8 mouse cellular contexts compared by ENCODE assay signal in genomic region chr11:84524511-84525270, GRCm38 (mm10). TPM values are rescaled to one million over a fixed set of nuclear protein-coding genes. Genes with fewer than 3 reads are reported as not detected.
A peak's percentile ranks its signal among the peaks of the same experiment; 100 is the strongest.
DNase-seq lines count a peak whose midpoint lies in the region; ATAC-seq and TF ChIP-seq lines count a peak whose summit lies in the region.

No protein-coding gene starts in this region.

- peak; percentile 39; the same call in 1 of the 2 replicates for ATAC-seq in lung, embryonic 14.5 days (ENCODE audit: insufficient read depth)
- no peak for ATAC-seq in hindbrain, postnatal 0 days
- peak; percentile 63 for ATAC-seq in midbrain, embryonic 11.5 days (ENCODE audit: low FRiP score)
- ATAC-seq in frontal cortex, adult (ENCODE audit: low TSS enrichment), result no peak

- TF ChIP-seq POLR2A in lung, adult 2 months (IDR thresholded peaks at IDR 0.05; ENCODE audit: borderline replicate concordance, extremely low read depth, low read depth, low read length), result no peak

- peak overlapping the region; percentile 48 for H3K4me3 ChIP-seq in lung, embryonic 14.5 days (ENCODE audit: low read depth, low read length)
- H3K4me3 ChIP-seq in lung, adult 2 months (replicated peaks; ENCODE audit: extremely low read depth, low read depth, low read length), result no peak overlapping the region
- H3K4me3 ChIP-seq in hindbrain, postnatal 0 days (ENCODE audit: low read length), result peak overlapping the region; percentile 56
- H3K4me3 ChIP-seq in midbrain, embryonic 11.5 days (ENCODE audit: low read depth, low read length), result peak overlapping the region; percentile 40

- DNase-seq in lung, embryonic 14.5 days, result peak; percentile 55
- no peak for DNase-seq in lung, adult 2 months
- DNase-seq in cerebellum, postnatal 36 days, result peak; percentile 67 to 71
- DNase-seq in hindbrain, postnatal 0 days (ENCODE audit: low spot score), result peak; percentile 67
- peak; percentile 95 for DNase-seq in midbrain, embryonic 11.5 days (ENCODE audit: low spot score, missing footprints)
- no peak for DNase-seq in frontal cortex, adult 2 months (ENCODE audit: extremely low spot score in 1 of 2, low spot score in 1 of 2)
- DNase-seq in ovary, postnatal 14 days (ENCODE audit: low spot score), result no peak

- H3K9me3 ChIP-seq in lung, embryonic 14.5 days (ENCODE audit: low read depth, low read length), result no peaks in the 10 kb centered on the region
- H3K9me3 ChIP-seq in hindbrain, postnatal 0 days (ENCODE audit: low read length), result no peaks in the 10 kb centered on the region
- no peaks in the 10 kb centered on the region for H3K9me3 ChIP-seq in midbrain, embryonic 11.5 days (ENCODE audit: control insufficient read depth, low read length)

- H3K4me1 ChIP-seq in lung, embryonic 14.5 days (ENCODE audit: insufficient read depth), result peaks cover 2% of the 10 kb centered on the region; the same call in 1 of the 2 replicates
- peaks cover 5% of the 10 kb centered on the region for H3K4me1 ChIP-seq in lung, adult 2 months (ENCODE audit: control insufficient read depth, insufficient read depth, low read length)
- peaks cover 4% of the 10 kb centered on the region; the same call in 1 of the 2 replicates for H3K4me1 ChIP-seq in hindbrain, postnatal 0 days (ENCODE audit: insufficient read depth, low read length)
- peaks cover 17% of the 10 kb centered on the region for H3K4me1 ChIP-seq in midbrain, embryonic 11.5 days (ENCODE audit: control insufficient read depth, insufficient read depth, low read length)

- H3K9ac ChIP-seq in lung, embryonic 14.5 days, result no peak overlapping the region
- H3K9ac ChIP-seq in hindbrain, postnatal 0 days (replicated peaks; ENCODE audit: low read length), result peak overlapping the region; percentile 69
- peak overlapping the region; percentile 64 for H3K9ac ChIP-seq in midbrain, embryonic 11.5 days (ENCODE audit: low read length)

- TF ChIP-seq CTCF in lung, embryonic 14.5 days (IDR thresholded peaks at IDR 0.05; ENCODE audit: low read depth), result no peak
- TF ChIP-seq CTCF in lung, adult 2 months (IDR thresholded peaks at IDR 0.05; ENCODE audit: insufficient read depth, low read length), result no peak
- TF ChIP-seq CTCF in hindbrain, postnatal 0 days (IDR thresholded peaks at IDR 0.05; ENCODE audit: low read depth), result peak; percentile 39

- peak overlapping the region; percentile 86 for H3K4me2 ChIP-seq in lung, embryonic 14.5 days
- peak overlapping the region; percentile 68 for H3K4me2 ChIP-seq in hindbrain, postnatal 0 days (ENCODE audit: low read depth, low read length)
- peak overlapping the region; percentile 72 for H3K4me2 ChIP-seq in midbrain, embryonic 11.5 days

- peaks cover 100% of the 10 kb centered on the region for H3K27me3 ChIP-seq in lung, embryonic 14.5 days (ENCODE audit: insufficient read depth, low read length)
- H3K27me3 ChIP-seq in hindbrain, postnatal 0 days (ENCODE audit: insufficient read depth, low read length), result peaks cover 25% of the 10 kb centered on the region
- H3K27me3 ChIP-seq in midbrain, embryonic 11.5 days (ENCODE audit: control insufficient read depth, insufficient read depth, low read length), result peaks cover 95% of the 10 kb centered on the region

- H3K36me3 ChIP-seq in lung, embryonic 14.5 days (ENCODE audit: insufficient read depth), result no peaks in the 10 kb centered on the region
- no peaks in the 10 kb centered on the region for H3K36me3 ChIP-seq in hindbrain, postnatal 0 days (ENCODE audit: insufficient read depth, low read length)
- H3K36me3 ChIP-seq in midbrain, embryonic 11.5 days (ENCODE audit: control insufficient read depth, insufficient read depth, low read length), result no peaks in the 10 kb centered on the region

- no peak overlapping the region for H3K27ac ChIP-seq in lung, embryonic 14.5 days (ENCODE audit: low read depth)
- peak overlapping the region; percentile 77 for H3K27ac ChIP-seq in hindbrain, postnatal 0 days
- H3K27ac ChIP-seq in midbrain, embryonic 11.5 days (ENCODE audit: low read depth, low read length), result no peak overlapping the region; the same call in 1 of the 2 replicates

- WGBS in lung, embryonic 14.5 days, result under 1% methylated on average over 48 of the region's 48 CpGs
- 2% methylated on average over 47 of the region's 48 CpGs for WGBS in lung, adult 2 months
- WGBS in hindbrain, postnatal 0 days, result under 1% methylated on average over 48 of the region's 48 CpGs
- under 1% methylated on average over 48 of the region's 48 CpGs for WGBS in midbrain, embryonic 11.5 days

RNA-seq across cellular contexts. Expression of gene Lhx1, which starts 0.6 kb away (rescaled TPM):
- not detected in 2 replicates for polyA plus RNA-seq in lung, embryonic 14.5 days (2014; fragmentation: Nextera tagmentation; extraction: Ambion mirVana)
- not detected in 2 replicates for polyA plus RNA-seq in lung, adult 2 months (2012; rRNA removed)
- total RNA-seq in hindbrain, postnatal 0 days (2014; rRNA removed), result 49.7 and 52.0 TPM in 2 replicates
- polyA plus RNA-seq in hindbrain, postnatal 0 days (2015; fragmentation: Nextera tagmentation; extraction: Ambion mirVana), result 28.9 and 32.0 TPM in 2 replicates
- polyA plus RNA-seq in midbrain, embryonic 11.5 days (2014; fragmentation: Nextera tagmentation; extraction: Ambion mirVana), result 32.8 and 37.6 TPM in 2 replicates
- 0.36 and 0.40 TPM in 2 replicates for polyA plus RNA-seq in frontal cortex, adult 2 months (2012; rRNA removed)

RNA-seq across cellular contexts. Expression of gene Aatf, which starts 11.4 kb away (rescaled TPM):
- polyA plus RNA-seq in lung, embryonic 14.5 days (2014; fragmentation: Nextera tagmentation; extraction: Ambion mirVana), result 44.9 and 48.0 TPM in 2 replicates
- 2.9 and 4.4 TPM in 2 replicates for polyA plus RNA-seq in lung, adult 2 months (2012; rRNA removed)
- 17.2 and 36.0 TPM in 2 replicates for total RNA-seq in hindbrain, postnatal 0 days (2014; rRNA removed)
- polyA plus RNA-seq in hindbrain, postnatal 0 days (2015; fragmentation: Nextera tagmentation; extraction: Ambion mirVana), result 42.7 and 44.4 TPM in 2 replicates
- polyA plus RNA-seq in midbrain, embryonic 11.5 days (2014; fragmentation: Nextera tagmentation; extraction: Ambion mirVana), result 54.8 and 63.8 TPM in 2 replicates
- polyA plus RNA-seq in frontal cortex, adult 2 months (2012; rRNA removed), result 8.4 and 10.0 TPM in 2 replicates

Comparison
In these comparisons a context has a peak if more than half of its experiments do, and no peak if none do; other contexts are left out.
1. DNase-seq: peak in lung, embryonic 14.5 days (single experiment), cerebellum, postnatal 36 days (2 of 2), hindbrain, postnatal 0 days (single experiment) and midbrain, embryonic 11.5 days (single experiment); none in lung, adult 2 months (single experiment), frontal cortex, adult 2 months (0 of 2) and ovary, postnatal 14 days (single experiment).
2. ATAC-seq: peak in lung, embryonic 14.5 days (single experiment) and midbrain, embryonic 11.5 days (single experiment); none in hindbrain, postnatal 0 days (single experiment) and frontal cortex, adult (single experiment).
3. RNA of gene Lhx1, which starts 0.6 kb away (polyA plus RNA-seq): 32.8 to 37.6 TPM in midbrain, embryonic 11.5 days and 28.9 to 32.0 TPM in hindbrain, postnatal 0 days; 0.36 to 0.40 TPM in frontal cortex, adult 2 months, not detected in lung, adult 2 months and not detected in lung, embryonic 14.5 days; every median in the first group is over 10 times any median in the second.
4. Peak in every context shown above with its lines, with median percentiles within 50 percentile points of each other: H3K4me2 ChIP-seq.